Mouse (Mus musculus) heart, embryonic 13.5 days (tissue): ENCODE measurements around the gene Fam107a. TPM values are rescaled to one million over a fixed set of nuclear protein-coding genes. Genes with fewer than 3 reads are reported as not detected.

Experiments used
- ATAC-seq: fragments of 200-750 bp; cut with Nextera tagmentation; 2 replicates; pipeline ENCODE4 v1.8.0; 2017; ENCODE audit warnings: moderate TSS enrichment; ENCODE audit not compliant: insufficient number of reproducible peaks, low FRiP score, low TSS enrichment; ENCODE audit errors: extremely low read depth
- H3K27ac ChIP-seq: fragments of 300-500 bp; sonication (generic); replicated peaks from 2 replicates; pipeline ENCODE4 v1.5.1; 2015; ENCODE audit warnings: moderate library complexity, mild to moderate bottlenecking, inconsistent platforms
- H3K27me3 ChIP-seq: fragments of 300-500 bp; sonication (generic); replicated peaks from 2 replicates; pipeline ENCODE4 v1.6.1; 2015; ENCODE audit warnings: mild to moderate bottlenecking, inconsistent platforms
- H3K36me3 ChIP-seq: fragments of 300-500 bp; sonication (generic); 2 replicates; pipeline ENCODE4 v1.6.1; 2015; ENCODE audit warnings: mild to moderate bottlenecking, inconsistent platforms
- H3K4me1 ChIP-seq: fragments of 300-500 bp; sonication (generic); 2 replicates; pipeline ENCODE4 v1.6.1; 2015; ENCODE audit warnings: inconsistent platforms
- H3K4me2 ChIP-seq: fragments of 300-500 bp; sonication (generic); 2 replicates; pipeline ENCODE4 v1.6.1; 2015; ENCODE audit warnings: inconsistent platforms, mild to moderate bottlenecking, moderate library complexity
- H3K4me3 ChIP-seq: fragments of 300-500 bp; sonication (generic); 2 replicates; pipeline ENCODE4 v1.5.1; 2015; ENCODE audit warnings: moderate library complexity, mild to moderate bottlenecking, inconsistent platforms
- H3K9ac ChIP-seq: fragments of 300-500 bp; sonication (generic); 2 replicates; pipeline ENCODE4 v1.6.1; 2015; ENCODE audit warnings: inconsistent platforms, mild to moderate bottlenecking, moderate library complexity
- H3K9me3 ChIP-seq: fragments of 300-500 bp; sonication (generic); 2 replicates; pipeline ENCODE4 v1.6.1; 2016; ENCODE audit warnings: inconsistent platforms
- WGBS: fragments of 180-500 bp; shearing (Covaris S2); methylation state at CpG from one replicate; pipeline ENCODE4 v1.1.7; 2015; ENCODE audit warnings: mixed read lengths; 5-methylcytosine and 5-hydroxymethylcytosine counted together
- polyA plus RNA-seq: library from polyadenylated mRNA; unstranded; fragments of >200 nt; fragmentation: Nextera tagmentation; extraction: Ambion mirVana; gene quantifications from 2 replicates; pipeline ENCODE4 v1.2.1, GENCODE M21; 2015

Fam107a gene
- polyA plus RNA-seq, 1 experiment from 2014 or later, result 0.23 TPM

GRCm38 (mm10) chr14:8251330-8251885, 66.4 kb downstream of the Fam107a start:
- Histone ChIP-seq H3K36me3 (no peaks in the 10 kb centered on the region), H3K27ac (no peak overlapping the region), H3K4me2 (no peak overlapping the region), H3K9ac (no peak overlapping the region), H3K9me3 (no peaks in the 10 kb centered on the region), H3K4me3 (no peak overlapping the region), H3K27me3 (0 out of 2 replicates have a peak, but pooled peaks cover 4% of the 10 kb centered on the region), H3K4me1 (no peaks in the 10 kb centered on the region)
- ATAC-seq, result no peak
- 88% methylated on average over 8 of the region's 8 CpGs for WGBS

DNA sequence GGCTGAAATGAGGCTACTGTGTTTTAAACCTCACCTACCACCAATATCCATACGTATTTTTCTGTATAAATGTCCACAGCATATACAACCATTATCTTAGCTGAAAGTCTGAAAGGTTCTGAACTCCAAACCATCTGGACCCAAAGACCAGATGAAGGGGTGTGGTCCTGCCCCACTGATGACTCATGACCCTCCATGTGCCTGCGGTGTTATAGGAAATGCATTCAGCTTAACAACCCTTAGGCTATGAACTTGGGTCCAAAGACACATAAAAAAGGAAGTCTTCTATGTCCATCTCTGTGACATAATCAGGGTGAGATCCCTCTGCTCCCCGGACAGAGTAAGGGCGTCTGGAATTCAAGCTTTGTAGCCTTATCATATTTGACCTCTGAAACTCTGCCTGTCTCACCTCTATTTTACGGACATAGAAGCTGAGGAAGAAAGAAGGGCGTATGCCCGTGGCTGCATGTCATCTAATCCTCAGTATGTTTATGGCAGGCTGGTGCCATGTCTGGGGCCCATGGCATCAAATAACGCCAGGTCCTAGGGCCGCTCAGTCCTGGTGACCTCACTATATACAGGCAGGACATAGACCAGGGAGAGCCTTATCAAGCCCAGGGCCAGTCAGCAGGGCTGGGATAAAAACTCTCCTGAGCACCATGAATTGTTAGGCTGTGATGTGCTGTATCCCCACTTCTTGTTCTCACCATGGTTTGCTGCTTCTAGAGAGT, 67.5 kb downstream of the Fam107a start:
- no peak for ATAC-seq
- no peak overlapping the region for H3K9ac ChIP-seq
- no peaks in the 10 kb centered on the region for H3K9me3 ChIP-seq
- 0 out of 2 replicates have a peak, but pooled peaks cover 4% of the 10 kb centered on the region for H3K27me3 ChIP-seq
- H3K4me2 ChIP-seq, result no peak overlapping the region
- H3K36me3 ChIP-seq, result no peaks in the 10 kb centered on the region
- H3K27ac ChIP-seq, result no peak overlapping the region
- WGBS, result 59% methylated on average over 9 of the region's 9 CpGs
- no peaks in the 10 kb centered on the region for H3K4me1 ChIP-seq
- H3K4me3 ChIP-seq, result no peak overlapping the region

DNA sequence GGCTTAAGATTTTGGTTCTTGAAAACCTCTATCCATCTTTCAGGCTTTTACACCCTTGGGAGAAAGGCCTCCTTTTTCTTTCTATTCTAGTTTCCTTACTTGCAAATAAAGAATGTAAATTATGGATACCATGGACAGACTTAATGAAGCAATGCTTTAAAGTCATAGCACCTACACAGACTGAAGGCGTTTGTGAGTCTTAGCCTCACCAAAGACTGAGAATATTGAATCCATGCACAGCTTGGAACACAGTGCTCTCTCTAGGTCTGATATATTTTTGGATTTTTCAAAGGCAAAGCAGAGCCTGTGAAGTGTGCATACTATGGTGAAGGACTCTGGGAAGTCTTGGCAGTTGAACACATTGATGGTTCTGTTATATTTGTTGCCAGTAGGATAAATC, 68.6 kb downstream of the Fam107a start:
- Histone ChIP-seq H3K4me3 (no peak overlapping the region), H3K4me1 (no peaks in the 10 kb centered on the region), H3K27me3 (0 out of 2 replicates have a peak, but pooled peaks cover 4% of the 10 kb centered on the region), H3K4me2 (no peak overlapping the region), H3K9ac (no peak overlapping the region), H3K9me3 (no peaks in the 10 kb centered on the region), H3K36me3 (no peaks in the 10 kb centered on the region), H3K27ac (no peak overlapping the region)
- ATAC-seq, result no peak
- 80% methylated on average over 1 of the region's 1 CpGs for WGBS

GRCm38 (mm10) chr14:8246878-8247277, 70.9 kb downstream of the Fam107a start:
- Histone ChIP-seq H3K27ac (no peak overlapping the region), H3K36me3 (no peaks in the 10 kb centered on the region), H3K4me1 (0 out of 2 replicates have a peak, but pooled peaks cover 5% of the 10 kb centered on the region), H3K4me3 (no peak overlapping the region), H3K27me3 (no peaks in the 10 kb centered on the region), H3K4me2 (no peak overlapping the region), H3K9ac (no peak overlapping the region), H3K9me3 (no peaks in the 10 kb centered on the region)
- ATAC-seq, result no peak
- 77% methylated on average over 8 of the region's 8 CpGs for WGBS

Other genes with a start within 250 kb of the Fam107a start
- 35.4 and 38.1 TPM in 2 replicates for gene Rpp14, start 237.7 kb downstream of the Fam107a start, polyA plus RNA-seq
- gene Pxk, start 219.8 kb downstream of the Fam107a start, polyA plus RNA-seq, result 24.6 and 25.9 TPM in 2 replicates
- 460 and 512 TPM in 2 replicates for gene Pdhb, start 145.0 kb downstream of the Fam107a start, polyA plus RNA-seq
- 2.7 and 4.7 TPM in 2 replicates for gene Kctd6, start 103.9 kb downstream of the Fam107a start, polyA plus RNA-seq
- 0.11 and 0.64 TPM in 2 replicates for gene Acox2, start 58.7 kb downstream of the Fam107a start, polyA plus RNA-seq
- not detected in 2 replicates for gene Oit1, start 60.7 kb upstream of the Fam107a start, polyA plus RNA-seq